Mouse (Mus musculus) bone marrow, adult 2 months (tissue): Measurements from ENCODE around the gene Stim1. TPM values are rescaled to one million over a fixed set of nuclear protein-coding genes. Genes with fewer than 3 reads are reported as not detected.

Experiments
- H3K27ac ChIP-seq: fragments of 200-500 bp; 2 replicates; pipeline ENCODE4 v1.5.1; 2012; ENCODE audit warnings: low read depth, mild to moderate bottlenecking, control low read depth, inconsistent platforms, low read length; ENCODE audit not compliant: control insufficient read depth, poor library complexity, insufficient read depth
- H3K4me1 ChIP-seq: fragments of 200-500 bp; 2 replicates; pipeline ENCODE4 v1.6.1; 2011; ENCODE audit warnings: low read length; ENCODE audit not compliant: control insufficient read depth, insufficient read depth
- H3K4me3 ChIP-seq: fragments of 200-500 bp; replicated peaks from 2 replicates; pipeline ENCODE3; 2011; ENCODE audit warnings: mild to moderate bottlenecking, low read depth, low read length, control low read depth; ENCODE audit not compliant: control insufficient read depth
- CTCF ChIP-seq: fragments of 200-500 bp; IDR thresholded peaks from 2 replicates; pipeline ENCODE4 v1.5.1; 2011; ENCODE audit warnings: low read length, control low read depth; ENCODE audit not compliant: control insufficient read depth, insufficient read depth
- POLR2A ChIP-seq: fragments of 200-500 bp; IDR thresholded peaks from 2 replicates; pipeline ENCODE4 v1.6.1; 2011; ENCODE audit warnings: low read depth, mild to moderate bottlenecking, control low read depth, low read length, borderline replicate concordance; ENCODE audit not compliant: control insufficient read depth
- WGBS: fragments of 180-500 bp; shearing (Covaris S2); methylation state at CpG from one replicate; pipeline ENCODE4 v1.1.7; 2018; 5-methylcytosine and 5-hydroxymethylcytosine counted together
- polyA plus RNA-seq: library from polyadenylated mRNA; stranded (reverse); fragments of >200 nt; gene quantifications from 2 replicates; pipeline ENCODE4 v1.2.4, GENCODE M21; 2011; ENCODE audit warnings: low replicate concordance; ENCODE audit not compliant: missing spikeins, insufficient read depth, insufficient read length

Stim1 gene
- polyA plus RNA-seq: 12.8 and 24.8 TPM in 2 replicates

- H3K27ac ChIP-seq: peak within 1 kb of the TSS; percentile 97
- under 1% methylated on average over 62 of the region's 73 CpGs for WGBS
- H3K4me3 ChIP-seq: peak within 1 kb of the TSS; percentile 95
- H3K4me1 ChIP-seq: no peaks in the 10 kb centered on the region; the same call in 1 of the 2 replicates
- TF ChIP-seq CTCF (no peak), POLR2A (0 out of 2 replicates have a peak, but pooled peaks have one; percentile 32)
These were observed at the start of gene Stim1 for GRCm38 (mm10) chr7:102267601-102268394. Stim1 (plus strand) TSS chr7:102267806.

- H3K4me3 ChIP-seq: no peak overlapping the region
These were observed 45.7 kb upstream of the Stim1 start for GRCm38 (mm10) chr7:102221899-102222298.

GRCm38 (mm10) chr7:102222336-102222735 is 45.3 kb upstream of the Stim1 start:
- H3K27ac ChIP-seq: no peak overlapping the region
- H3K4me1 ChIP-seq: no peaks in the 10 kb centered on the region
- under 1% methylated on average over 11 of the region's 13 CpGs for WGBS
- peak; percentile 45 for TF ChIP-seq CTCF
- TF ChIP-seq POLR2A: no peak
- no peak overlapping the region for H3K4me3 ChIP-seq

More at GRCm38 (mm10) chr7:102221899-102222298, 45.7 kb upstream of the Stim1 start:
- Histone ChIP-seq H3K27ac (no peak overlapping the region), H3K4me1 (no peaks in the 10 kb centered on the region)
- TF ChIP-seq POLR2A: no peak
- no peak for TF ChIP-seq CTCF
- 9% methylated on average over 1 of the region's 1 CpGs for WGBS

GRCm38 (mm10) chr7:102222830-102223556 is 44.6 kb upstream of the Stim1 start:
- peak overlapping the region; percentile 65 for H3K27ac ChIP-seq
- peak overlapping the region; percentile 79 for H3K4me3 ChIP-seq
- 2% methylated on average over 31 of the region's 31 CpGs for WGBS
- TF ChIP-seq POLR2A (no peak), CTCF (no peak)
- H3K4me1 ChIP-seq: no peaks in the 10 kb centered on the region

GRCm38 (mm10) chr7:102223883-102224738 is 43.5 kb upstream of the Stim1 start:
- WGBS: 74% methylated on average over 5 of the region's 5 CpGs
- Histone ChIP-seq H3K27ac (no peak overlapping the region), H3K4me1 (no peaks in the 10 kb centered on the region), H3K4me3 (no peak overlapping the region)
- TF ChIP-seq CTCF (no peak), POLR2A (no peak)

- no peak overlapping the region for H3K27ac ChIP-seq
- H3K4me3 ChIP-seq: no peak overlapping the region
- H3K4me1 ChIP-seq: no peaks in the 10 kb centered on the region
- no peak for TF ChIP-seq CTCF
- no peak for TF ChIP-seq POLR2A
- 88% methylated on average over 6 of the region's 6 CpGs for WGBS
These were observed 41.6 kb upstream of the Stim1 start for GRCm38 (mm10) chr7:102226051-102226450.

- WGBS: 81% methylated on average over 4 of the region's 4 CpGs
- TF ChIP-seq POLR2A (no peak), CTCF (no peak)
- Histone ChIP-seq H3K4me3 (no peak overlapping the region), H3K4me1 (no peaks in the 10 kb centered on the region), H3K27ac (no peak overlapping the region)
These were observed 39.4 kb upstream of the Stim1 start for GRCm38 (mm10) chr7:102228049-102228670.
